Mouse (Mus musculus) cortical plate, adult 2 months (tissue): ENCODE measurements around the gene Slc6a5.

ENCODE experiments used
- CTCF ChIP-seq: fragments of 200-500 bp; IDR thresholded peaks from 2 replicates; pipeline ENCODE4 v1.5.1; 2011; ENCODE audit warnings: mild to moderate bottlenecking, control low read depth, low read length; ENCODE audit not compliant: insufficient read depth; ENCODE audit errors: extremely low read depth
- POLR2A ChIP-seq: fragments of 200-500 bp; IDR thresholded peaks from 2 replicates; pipeline ENCODE4 v1.6.1; 2011; ENCODE audit warnings: mild to moderate bottlenecking, low read length, control low read depth; ENCODE audit not compliant: insufficient read depth; ENCODE audit errors: extremely low read depth

- no peak for TF ChIP-seq CTCF
- no peak for TF ChIP-seq POLR2A
These were observed 1.4 kb downstream of the Slc6a5 start for GRCm38 (mm10) chr7:49911147-49911946.
